Mouse (Mus musculus): ENCODE data around the gene Palb2.

The Palb2 gene

GRCm38 (mm10) chr7:122132497-122133337 is at the start of gene Palb2, which contains the start of gene Dctn5:
TSS of gene Palb2 (minus strand) at chr7:122132985.
TSS of gene Dctn5 (plus strand) at chr7:122133041.
- peak; percentile 96 to 97 for DNase-seq (ENCODE audit: low spot score in 2 of 2)

GRCm38 (mm10) chr7:122180720-122181119 is 47.9 kb upstream of the Palb2 start:
- no peak for DNase-seq (ENCODE audit: low spot score in 2 of 2)

- DNase-seq (ENCODE audit: low spot score in 2 of 2) = no peak
Observed at GRCm38 (mm10) chr7:122171613-122172012, 38.8 kb upstream of the Palb2 start.

GRCm38 (mm10) chr7:122170705-122171104 is 37.9 kb upstream of the Palb2 start:
- no peak for DNase-seq (ENCODE audit: low spot score in 2 of 2)

GRCm38 (mm10) chr7:122167203-122167602 is 34.4 kb upstream of the Palb2 start:
- no peak for DNase-seq (ENCODE audit: low spot score in 2 of 2)

- no peak for DNase-seq (ENCODE audit: low spot score in 2 of 2)
Observed at GRCm38 (mm10) chr7:122163766-122164165, 31.0 kb upstream of the Palb2 start.

- DNase-seq (ENCODE audit: low spot score in 2 of 2) = no peak
Observed at GRCm38 (mm10) chr7:122160037-122160436, 27.3 kb upstream of the Palb2 start.

- DNase-seq (ENCODE audit: low spot score in 2 of 2) = peak; percentile 24 to 32
Observed at GRCm38 (mm10) chr7:122158915-122159902, 26.4 kb upstream of the Palb2 start, which contains the start of gene Plk1. TSS of gene Plk1 (plus strand) at chr7:122159439.

- DNase-seq (ENCODE audit: low spot score in 2 of 2) = no peak
Observed at GRCm38 (mm10) chr7:122158488-122158887, 25.7 kb upstream of the Palb2 start.

GRCm38 (mm10) chr7:122152473-122152872 is 19.7 kb upstream of the Palb2 start:
- DNase-seq (ENCODE audit: low spot score in 2 of 2) = no peak

- no peak for DNase-seq (ENCODE audit: low spot score in 2 of 2)
Observed at GRCm38 (mm10) chr7:122140991-122141390, 8.2 kb upstream of the Palb2 start.

GRCm38 (mm10) chr7:122138190-122138589 is 5.4 kb upstream of the Palb2 start:
- DNase-seq (ENCODE audit: low spot score in 2 of 2) = no peak

GRCm38 (mm10) chr7:122137071-122137470 is 4.3 kb upstream of the Palb2 start:
- DNase-seq (ENCODE audit: low spot score in 2 of 2) = no peak

GRCm38 (mm10) chr7:122135070-122135469 is 2.3 kb upstream of the Palb2 start:
- peak; percentile 19 to 30 for DNase-seq (ENCODE audit: low spot score in 2 of 2)

- no peak for DNase-seq (ENCODE audit: low spot score in 2 of 2)
Observed at GRCm38 (mm10) chr7:122133338-122133625, 497 bp upstream of the Palb2 start.

- DNase-seq (ENCODE audit: low spot score in 2 of 2) = no peak
Observed at GRCm38 (mm10) chr7:122131834-122132233, 951 bp downstream of the Palb2 start.

- no peak for DNase-seq (ENCODE audit: low spot score in 2 of 2)
Observed at GRCm38 (mm10) chr7:122126946-122127345, 5.8 kb downstream of the Palb2 start.

- no peak for DNase-seq (ENCODE audit: low spot score in 2 of 2)
Observed at GRCm38 (mm10) chr7:122125636-122126035, 7.1 kb downstream of the Palb2 start.

GRCm38 (mm10) chr7:122123518-122123917 is 9.3 kb downstream of the Palb2 start:
- DNase-seq (ENCODE audit: low spot score in 2 of 2) = no peak

- no peak for DNase-seq (ENCODE audit: low spot score in 2 of 2)
Observed at GRCm38 (mm10) chr7:122108206-122108605, 24.6 kb downstream of the Palb2 start.

- DNase-seq (ENCODE audit: low spot score in 2 of 2) = peak; percentile 71 to 82
Observed at GRCm38 (mm10) chr7:122101747-122102244, 31.0 kb downstream of the Palb2 start, which contains the start of gene Ndufab1. TSS of gene Ndufab1 (minus strand) at chr7:122101886.

Data from natural killer cell, adult 2 months (primary cell).